Mouse (Mus musculus): ENCODE data around the gene 2210016L21Rik. TPM values are rescaled to one million over a fixed set of nuclear protein-coding genes. Genes with fewer than 3 reads are reported as not detected.
A peak's percentile ranks its signal among the peaks of the same experiment; 100 is the strongest.
"Not testable (repeated sequence)": the region's sequence is repeated elsewhere in the genome, so short reads cannot be mapped to it uniquely, and the experiment has no call there.

The 2210016L21Rik gene
- polyA plus RNA-seq, 1 experiment: 137 TPM

DNA sequence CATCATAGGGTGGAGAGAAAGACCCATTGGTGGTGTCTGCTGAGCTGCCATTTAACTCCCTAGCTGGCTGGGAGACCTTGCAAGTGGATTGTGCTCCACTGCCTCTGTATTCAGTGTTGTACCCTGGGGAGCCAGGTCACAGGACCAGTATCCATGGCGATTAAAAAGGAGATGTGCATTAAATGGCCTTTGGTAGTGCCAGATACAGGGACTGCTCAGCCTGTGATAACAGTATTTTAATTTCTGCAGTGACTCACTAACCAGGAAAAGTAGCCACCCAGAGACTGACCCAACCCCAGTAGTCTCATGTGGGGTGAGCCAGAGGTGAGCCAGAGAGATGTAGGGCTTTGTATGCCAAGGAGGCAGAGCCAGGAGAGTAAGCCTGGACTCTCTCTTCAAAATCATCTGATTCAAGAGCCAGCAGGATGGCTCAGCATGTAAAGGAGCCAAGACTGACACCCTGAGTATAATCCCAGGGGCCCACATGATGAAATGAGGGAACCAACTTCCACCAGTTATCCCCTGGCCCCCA, 15.7 kb upstream of the 2210016L21Rik start:
- no peak overlapping the region for H3K4me3 ChIP-seq (replicated peaks; ENCODE audit: insufficient read depth, low read depth, low read length)
- no peak overlapping the region for H3K27ac ChIP-seq (ENCODE audit: insufficient read depth, low read length)
- 59% methylated on average over 1 of the region's 1 CpGs for WGBS
- TF ChIP-seq CTCF (IDR thresholded peaks at IDR 0.05; ENCODE audit: borderline replicate concordance, insufficient read depth, low read depth, low read length) (no peak), POLR2A (IDR thresholded peaks at IDR 0.05; ENCODE audit: borderline replicate concordance, insufficient read depth, low read length) (no peak)
- H3K4me1 ChIP-seq (ENCODE audit: control insufficient read depth, insufficient read depth, low read length): peaks cover 4% of the 10 kb centered on the region; the same call in 1 of the 2 replicates
- no peak for DNase-seq
- H3K27me3 ChIP-seq (ENCODE audit: control insufficient read depth, insufficient read depth, low read length): no peaks in the 10 kb centered on the region

DNA sequence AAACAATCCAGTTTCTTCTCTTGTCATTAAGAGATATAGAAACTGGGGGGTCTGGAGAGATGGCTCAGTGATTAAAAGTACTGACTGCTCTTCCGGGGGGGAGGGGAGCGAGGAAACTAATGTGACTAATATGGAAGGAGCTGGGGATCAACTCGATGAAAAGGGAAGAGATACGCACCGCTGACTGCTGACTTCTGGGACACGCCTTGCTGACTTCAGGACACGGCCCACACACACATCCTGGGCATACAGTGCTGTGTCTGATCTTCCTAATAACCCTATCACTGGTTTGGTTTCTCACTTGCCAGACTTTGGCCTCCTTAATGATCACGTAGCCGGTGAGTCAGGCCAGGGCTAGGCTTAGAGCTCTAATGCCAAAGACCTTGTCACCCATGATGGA, 15.2 kb upstream of the 2210016L21Rik start:
- TF ChIP-seq CTCF (IDR thresholded peaks at IDR 0.05; ENCODE audit: borderline replicate concordance, insufficient read depth, low read depth, low read length): no peak
- TF ChIP-seq POLR2A (IDR thresholded peaks at IDR 0.05; ENCODE audit: borderline replicate concordance, insufficient read depth, low read length): no peak
- 64% methylated on average over 9 of the region's 9 CpGs for WGBS
- Histone ChIP-seq H3K27me3 (ENCODE audit: control insufficient read depth, insufficient read depth, low read length) (no peaks in the 10 kb centered on the region), H3K4me3 (replicated peaks; ENCODE audit: insufficient read depth, low read depth, low read length) (no peak overlapping the region), H3K4me1 (ENCODE audit: control insufficient read depth, insufficient read depth, low read length) (peaks cover 4% of the 10 kb centered on the region; the same call in 1 of the 2 replicates), H3K27ac (ENCODE audit: insufficient read depth, low read length) (no peak overlapping the region)
- DNase-seq: no peak

DNA sequence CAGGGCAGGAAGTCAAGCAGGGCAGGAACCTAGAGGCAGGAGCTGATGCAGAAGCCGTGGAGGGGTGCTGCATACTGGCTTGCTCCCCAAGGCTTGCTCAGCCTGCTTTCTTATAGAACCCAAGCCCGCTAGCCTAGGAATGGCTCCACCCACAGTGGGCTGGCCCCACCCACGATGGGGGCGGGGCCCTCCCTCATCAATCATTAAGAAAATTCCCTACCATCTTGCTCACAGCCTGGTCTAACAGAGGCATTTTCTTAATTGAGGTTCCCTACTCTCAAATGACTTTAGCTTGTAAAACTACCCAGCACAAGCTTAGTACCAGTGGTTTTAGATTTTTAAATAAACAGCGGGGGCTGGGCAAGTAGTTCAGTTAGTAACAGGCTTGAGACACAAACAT, 10.3 kb upstream of the 2210016L21Rik start:
- Histone ChIP-seq H3K27me3 (ENCODE audit: control insufficient read depth, insufficient read depth, low read length) (no peaks in the 10 kb centered on the region), H3K27ac (ENCODE audit: insufficient read depth, low read length) (no peak overlapping the region), H3K4me3 (replicated peaks; ENCODE audit: insufficient read depth, low read depth, low read length) (no peak overlapping the region), H3K4me1 (ENCODE audit: control insufficient read depth, insufficient read depth, low read length) (no peaks in the 10 kb centered on the region)
- no peak for DNase-seq
- no peak for TF ChIP-seq CTCF (IDR thresholded peaks at IDR 0.05; ENCODE audit: borderline replicate concordance, insufficient read depth, low read depth, low read length)
- no peak for TF ChIP-seq POLR2A (IDR thresholded peaks at IDR 0.05; ENCODE audit: borderline replicate concordance, insufficient read depth, low read length)
- WGBS: 64% methylated on average over 5 of the region's 5 CpGs

DNA sequence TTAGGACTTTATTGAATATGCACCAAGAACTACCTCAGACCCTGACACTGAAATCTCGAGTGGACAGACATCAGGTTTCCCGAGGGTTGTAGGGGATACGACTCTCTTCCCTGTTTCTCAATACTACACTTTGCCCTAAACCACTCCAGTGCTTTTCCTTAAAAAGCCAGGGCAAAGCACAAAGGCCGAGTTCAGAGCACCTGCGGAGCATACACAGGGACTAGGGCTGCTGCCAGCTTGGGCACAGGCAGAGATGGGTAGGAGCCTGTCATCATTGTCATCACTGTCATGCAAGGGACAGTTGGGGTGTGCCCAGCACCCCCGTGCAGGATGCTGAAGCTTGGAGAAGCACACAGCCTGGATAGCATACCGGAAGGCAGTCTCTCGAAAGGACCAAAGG, 8.8 kb upstream of the 2210016L21Rik start:
- 73% methylated on average over 8 of the region's 8 CpGs for WGBS
- Histone ChIP-seq H3K4me3 (replicated peaks; ENCODE audit: insufficient read depth, low read depth, low read length) (no peak overlapping the region), H3K4me1 (ENCODE audit: control insufficient read depth, insufficient read depth, low read length) (no peaks in the 10 kb centered on the region), H3K27ac (ENCODE audit: insufficient read depth, low read length) (no peak overlapping the region), H3K27me3 (ENCODE audit: control insufficient read depth, insufficient read depth, low read length) (no peaks in the 10 kb centered on the region)
- DNase-seq: no peak
- TF ChIP-seq POLR2A (IDR thresholded peaks at IDR 0.05; ENCODE audit: borderline replicate concordance, insufficient read depth, low read length) (no peak), CTCF (IDR thresholded peaks at IDR 0.05; ENCODE audit: borderline replicate concordance, insufficient read depth, low read depth, low read length) (no peak)

DNA sequence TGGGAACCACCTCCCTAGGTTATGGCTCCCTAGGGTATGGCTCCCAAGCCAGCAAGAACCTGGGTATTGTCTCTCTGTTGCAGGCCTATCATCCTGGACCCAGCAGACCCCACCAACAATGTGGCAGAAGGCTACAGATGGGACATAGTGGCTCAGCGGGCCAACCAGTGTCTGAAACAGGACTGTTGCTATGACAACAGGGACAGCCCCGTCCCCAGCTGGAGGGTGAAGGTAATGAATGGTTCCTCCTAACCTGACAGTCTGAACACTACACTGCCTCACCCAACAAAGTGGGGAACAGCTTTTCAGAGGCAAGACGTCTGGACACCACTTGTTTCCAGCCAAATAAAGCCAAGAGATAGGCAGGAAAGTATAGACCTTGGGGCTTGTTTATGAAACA, 6.1 kb upstream of the 2210016L21Rik start:
- DNase-seq: no peak
- no peak for TF ChIP-seq CTCF (IDR thresholded peaks at IDR 0.05; ENCODE audit: borderline replicate concordance, insufficient read depth, low read depth, low read length)
- no peak for TF ChIP-seq POLR2A (IDR thresholded peaks at IDR 0.05; ENCODE audit: borderline replicate concordance, insufficient read depth, low read length)

DNA sequence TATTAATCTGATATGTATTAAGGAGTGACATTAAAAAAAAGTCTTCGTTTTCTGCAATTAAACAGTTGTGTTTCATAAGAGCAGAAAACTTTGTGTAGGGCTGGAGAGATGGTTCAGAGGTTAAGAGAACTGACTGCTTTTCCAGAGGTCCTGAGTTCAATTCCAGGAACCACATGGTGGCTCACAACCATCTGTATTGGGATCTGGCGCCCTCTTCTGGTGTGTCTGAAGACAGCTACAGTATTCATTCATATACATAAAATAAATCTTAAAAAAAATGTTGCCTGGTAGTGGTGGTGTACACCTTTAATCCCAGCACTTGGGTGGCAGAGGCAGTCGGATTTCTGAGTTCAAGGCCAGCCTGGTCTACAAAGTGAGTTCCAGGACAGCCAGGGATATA, 820 bp upstream of the 2210016L21Rik start:
- WGBS: 64% methylated on average over 3 of the region's 3 CpGs
- H3K4me3 ChIP-seq (replicated peaks; ENCODE audit: insufficient read depth, low read depth, low read length); DNase-seq; H3K27me3 ChIP-seq (ENCODE audit: control insufficient read depth, insufficient read depth, low read length); H3K27ac ChIP-seq (ENCODE audit: insufficient read depth, low read length); H3K4me1 ChIP-seq (ENCODE audit: control insufficient read depth, insufficient read depth, low read length): not testable (repeated sequence)

More for the DNA sequence above, 6.1 kb upstream of the 2210016L21Rik start:
- Histone ChIP-seq H3K27me3 (ENCODE audit: control insufficient read depth, insufficient read depth, low read length) (no peaks in the 10 kb centered on the region), H3K4me3 (replicated peaks; ENCODE audit: insufficient read depth, low read depth, low read length) (no peak overlapping the region), H3K4me1 (ENCODE audit: control insufficient read depth, insufficient read depth, low read length) (no peaks in the 10 kb centered on the region), H3K27ac (ENCODE audit: insufficient read depth, low read length) (no peak overlapping the region)
- 24% methylated on average over 3 of the region's 3 CpGs for WGBS

DNA sequence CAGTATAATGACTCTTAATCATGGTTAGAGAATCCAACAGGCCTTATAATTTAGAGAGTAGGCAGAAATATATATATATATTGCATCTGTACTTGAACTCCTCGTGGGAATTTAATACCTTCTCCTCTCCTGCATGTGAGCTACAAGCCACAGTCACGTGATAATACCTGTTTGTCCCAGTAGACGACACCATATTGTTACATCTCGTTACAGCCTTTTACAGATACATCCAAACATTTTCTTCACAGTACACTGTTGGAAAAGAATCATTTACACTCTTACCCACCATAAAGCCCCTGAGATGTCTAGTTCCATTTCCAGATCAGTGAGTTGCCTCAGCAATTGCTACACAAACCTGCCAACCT, 790 bp downstream of the 2210016L21Rik start:
- DNase-seq: no peak
- Histone ChIP-seq H3K27me3 (ENCODE audit: control insufficient read depth, insufficient read depth, low read length) (no peaks in the 10 kb centered on the region), H3K4me3 (replicated peaks; ENCODE audit: insufficient read depth, low read depth, low read length) (peak overlapping the region; percentile 93), H3K4me1 (ENCODE audit: control insufficient read depth, insufficient read depth, low read length) (peaks cover 4% of the 10 kb centered on the region; the same call in 1 of the 2 replicates), H3K27ac (ENCODE audit: insufficient read depth, low read length) (peak overlapping the region; percentile 85; the same call in 1 of the 2 replicates)
- TF ChIP-seq CTCF (IDR thresholded peaks at IDR 0.05; ENCODE audit: borderline replicate concordance, insufficient read depth, low read depth, low read length) (no peak), POLR2A (IDR thresholded peaks at IDR 0.05; ENCODE audit: borderline replicate concordance, insufficient read depth, low read length) (no peak)
- WGBS: 11% methylated on average over 4 of the region's 4 CpGs

DNA sequence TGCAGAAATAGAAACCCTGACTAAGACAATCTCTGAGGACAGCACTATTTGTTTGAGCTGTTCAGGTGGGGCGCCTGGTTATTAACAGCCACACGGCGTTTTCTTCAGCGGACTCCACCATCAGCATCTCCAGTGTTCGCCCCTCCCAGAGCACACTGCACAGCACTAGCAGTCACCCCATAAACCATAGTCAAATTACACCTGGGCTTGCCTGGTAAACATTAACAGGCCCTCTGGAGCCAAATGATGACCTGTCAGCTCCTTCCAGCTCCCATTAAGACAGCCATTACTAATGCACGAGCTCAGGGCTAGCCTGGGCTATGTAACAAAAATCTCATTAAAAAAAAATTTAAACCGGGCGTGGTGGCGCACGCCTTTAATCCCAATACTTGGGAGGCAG, 3.1 kb downstream of the 2210016L21Rik start:
- TF ChIP-seq POLR2A (IDR thresholded peaks at IDR 0.05; ENCODE audit: borderline replicate concordance, insufficient read depth, low read length) (no peak), CTCF (IDR thresholded peaks at IDR 0.05; ENCODE audit: borderline replicate concordance, insufficient read depth, low read depth, low read length) (no peak)
- Histone ChIP-seq H3K4me1 (ENCODE audit: control insufficient read depth, insufficient read depth, low read length) (peaks cover 22% of the 10 kb centered on the region), H3K27ac (ENCODE audit: insufficient read depth, low read length) (no peak overlapping the region), H3K27me3 (ENCODE audit: control insufficient read depth, insufficient read depth, low read length) (no peaks in the 10 kb centered on the region), H3K4me3 (replicated peaks; ENCODE audit: insufficient read depth, low read depth, low read length) (no peak overlapping the region)
- WGBS: 97% methylated on average over 10 of the region's 10 CpGs
- DNase-seq: no peak

Data from cerebellum, adult 2 months (tissue).